Mouse (Mus musculus) midbrain, embryonic 10.5 days (tissue): ENCODE measurements around the gene Krt33b. TPM values are rescaled to one million over a fixed set of nuclear protein-coding genes. Genes with fewer than 3 reads are reported as not detected.

Experiments used
- DNase-seq: peaks from one replicate; pipeline ENCODE4 v3.0.0-alpha.2; 2017; ENCODE audit warnings: low spot score
- H3K27ac ChIP-seq: fragments of 300-500 bp; sonication (generic); replicated peaks from 2 replicates; pipeline ENCODE4 v1.5.1; 2016; ENCODE audit warnings: mild to moderate bottlenecking
- H3K27me3 ChIP-seq: fragments of 300-500 bp; sonication (generic); 2 replicates; pipeline ENCODE4 v1.6.1; 2016; ENCODE audit warnings: low read depth, mild to moderate bottlenecking; ENCODE audit not compliant: poor library complexity, severe bottlenecking
- H3K36me3 ChIP-seq: fragments of 300-500 bp; sonication (generic); 2 replicates; pipeline ENCODE4 v1.6.1; 2016; ENCODE audit warnings: mild to moderate bottlenecking, moderate library complexity
- H3K4me1 ChIP-seq: fragments of 300-500 bp; sonication (generic); 2 replicates; pipeline ENCODE4 v1.6.1; 2016
- H3K4me3 ChIP-seq: fragments of 300-500 bp; sonication (generic); 2 replicates; pipeline ENCODE4 v1.5.1; 2016; ENCODE audit warnings: mild to moderate bottlenecking, moderate library complexity
- H3K9me3 ChIP-seq: fragments of 300-500 bp; sonication (generic); replicated peaks from 2 replicates; pipeline ENCODE4 v1.6.1; 2016; ENCODE audit warnings: mild to moderate bottlenecking
- WGBS: fragments of 180-500 bp; shearing (Covaris S2); methylation state at CpG from one replicate; pipeline ENCODE4 v1.1.7; 2016; 5-methylcytosine and 5-hydroxymethylcytosine counted together
- polyA plus RNA-seq: library from polyadenylated mRNA; unstranded; fragments of >200 nt; fragmentation: Nextera tagmentation; extraction: Ambion mirVana; gene quantifications from 2 replicates; pipeline ENCODE4 v1.2.1, GENCODE M21; 2016

Gene Krt33b
- polyA plus RNA-seq, 1 experiment from 2014 or later: not detected

DNA sequence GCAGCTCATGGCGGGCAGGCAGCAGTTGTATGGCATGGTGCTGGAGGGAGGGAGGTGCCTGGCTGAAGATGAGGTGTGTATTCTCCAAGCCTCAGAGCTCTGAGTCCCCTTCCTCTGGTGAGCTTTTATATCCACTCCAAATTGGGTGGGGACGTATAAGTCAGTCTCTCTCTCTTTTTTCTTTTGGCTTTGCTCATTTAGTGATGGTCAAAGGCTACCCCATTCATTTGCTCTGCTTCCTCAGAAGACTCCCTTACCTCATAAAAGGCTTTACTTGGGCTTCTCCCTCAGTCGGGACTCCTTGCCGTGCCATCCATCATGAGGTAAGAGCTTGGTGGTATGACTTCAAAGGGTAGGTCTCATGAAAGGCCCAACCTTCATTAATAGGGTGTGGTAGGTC, 13.6 kb downstream of the Krt33b start, which contains the start of gene Krt33a:
Krt33a (minus strand) TSS at position 101 of the 400 bp plus-strand sequence.
- DNase-seq: no peak
- Histone ChIP-seq H3K4me1 (no peaks in the 10 kb centered on the region), H3K9me3 (no peaks in the 10 kb centered on the region), H3K27ac (no peak within 1 kb of the TSS), H3K36me3 (no peaks in the 10 kb centered on the region), H3K4me3 (no peak within 1 kb of the TSS), H3K27me3 (no peaks in the 10 kb centered on the region)
- 90% methylated on average over 4 of the region's 4 CpGs for WGBS

GRCm38 (mm10) chr11:100013691-100014171, 15.9 kb downstream of the Krt33b start:
- WGBS: 80% methylated on average over 4 of the region's 4 CpGs
- H3K4me3 ChIP-seq: no peak overlapping the region
- no peaks in the 10 kb centered on the region for H3K27me3 ChIP-seq
- no peak for DNase-seq
- no peaks in the 10 kb centered on the region for H3K36me3 ChIP-seq
- H3K9me3 ChIP-seq: no peaks in the 10 kb centered on the region
- H3K4me1 ChIP-seq: no peaks in the 10 kb centered on the region
- no peak overlapping the region for H3K27ac ChIP-seq

GRCm38 (mm10) chr11:100010682-100011081, 19.0 kb downstream of the Krt33b start:
- Histone ChIP-seq H3K4me3 (no peak overlapping the region), H3K4me1 (no peaks in the 10 kb centered on the region), H3K27ac (no peak overlapping the region), H3K36me3 (no peaks in the 10 kb centered on the region), H3K27me3 (no peaks in the 10 kb centered on the region), H3K9me3 (no peaks in the 10 kb centered on the region)
- 82% methylated on average over 5 of the region's 5 CpGs for WGBS
- DNase-seq: no peak

DNA sequence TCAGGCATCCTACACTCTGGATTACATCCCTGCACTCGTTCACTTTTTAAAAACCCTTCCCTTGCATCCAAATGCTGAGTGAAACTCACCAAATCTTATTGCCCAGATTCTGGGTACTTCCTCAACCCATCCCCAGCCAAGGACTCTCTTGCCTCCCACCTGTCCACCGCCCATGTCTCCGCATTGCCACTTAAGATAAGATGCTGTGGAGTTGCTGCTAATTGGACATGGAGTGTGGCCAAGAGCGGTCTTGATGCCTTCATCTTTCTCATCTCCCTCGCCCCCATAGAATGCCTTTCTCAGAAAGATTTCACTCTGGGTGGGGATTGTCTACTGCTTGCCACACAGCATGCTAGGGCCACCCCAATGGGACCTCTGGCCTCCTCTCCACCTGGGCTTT, 21.3 kb downstream of the Krt33b start:
- DNase-seq: no peak
- Histone ChIP-seq H3K4me1 (no peaks in the 10 kb centered on the region), H3K27me3 (no peaks in the 10 kb centered on the region), H3K27ac (no peak overlapping the region), H3K36me3 (no peaks in the 10 kb centered on the region), H3K4me3 (no peak overlapping the region), H3K9me3 (no peaks in the 10 kb centered on the region)
- WGBS: 91% methylated on average over 5 of the region's 5 CpGs

GRCm38 (mm10) chr11:100006624-100007023, 23.0 kb downstream of the Krt33b start:
- 57% methylated on average over 3 of the region's 3 CpGs for WGBS
- no peaks in the 10 kb centered on the region for H3K27me3 ChIP-seq
- DNase-seq: no peak
- no peaks in the 10 kb centered on the region for H3K4me1 ChIP-seq
- H3K9me3 ChIP-seq: no peaks in the 10 kb centered on the region
- no peak overlapping the region for H3K4me3 ChIP-seq
- H3K36me3 ChIP-seq: no peaks in the 10 kb centered on the region
- no peak overlapping the region for H3K27ac ChIP-seq

DNA sequence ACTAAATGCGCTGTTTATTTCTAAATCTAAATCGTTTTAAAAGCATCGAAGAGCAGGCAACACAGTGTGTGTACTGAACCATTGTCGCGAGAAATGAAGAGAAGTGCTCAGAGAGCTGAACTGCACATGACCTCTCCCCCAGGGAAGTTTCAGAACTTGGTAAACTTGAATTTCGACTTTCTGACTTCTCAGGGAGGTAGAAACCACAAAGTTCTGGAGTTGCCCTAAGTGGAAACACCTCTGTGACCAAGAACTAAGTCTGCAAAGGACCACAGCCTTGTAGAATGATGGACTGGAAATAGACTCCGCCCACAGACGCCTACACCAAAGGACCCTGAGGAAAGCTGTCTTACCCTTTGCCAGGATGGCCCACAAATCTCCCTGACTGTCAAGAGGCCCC, 23.8 kb downstream of the Krt33b start:
- H3K36me3 ChIP-seq: no peaks in the 10 kb centered on the region

DNA sequence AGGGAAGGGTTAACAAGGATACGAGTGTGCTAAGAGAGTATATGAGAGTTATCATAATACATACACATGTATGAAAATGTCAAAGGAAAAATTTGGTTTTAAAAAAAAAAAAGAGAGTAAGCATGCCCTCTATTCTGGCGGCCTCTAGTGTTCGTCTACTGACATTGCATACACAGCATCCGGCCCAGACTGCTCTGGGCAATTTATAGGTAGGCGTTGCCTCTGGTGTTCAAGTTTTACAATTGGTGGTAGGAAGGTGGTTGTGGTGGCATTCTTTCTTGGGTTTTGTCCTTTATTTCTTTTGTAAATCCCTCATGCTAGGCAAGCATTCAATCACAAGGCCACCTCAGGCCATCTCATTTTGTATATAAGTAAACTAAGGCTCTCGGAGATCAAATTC, 24.8 kb downstream of the Krt33b start:
- H3K4me1 ChIP-seq: no peaks in the 10 kb centered on the region
- no peaks in the 10 kb centered on the region for H3K27me3 ChIP-seq
- no peak overlapping the region for H3K4me3 ChIP-seq
- no peak overlapping the region for H3K27ac ChIP-seq
- peak; percentile 30 for DNase-seq
- H3K9me3 ChIP-seq: no peaks in the 10 kb centered on the region
- no peaks in the 10 kb centered on the region for H3K36me3 ChIP-seq
- WGBS: 33% methylated on average over 6 of the region's 6 CpGs

More for the DNA sequence above, 23.8 kb downstream of the Krt33b start:
- Histone ChIP-seq H3K27ac (no peak overlapping the region), H3K27me3 (no peaks in the 10 kb centered on the region), H3K4me3 (no peak overlapping the region), H3K4me1 (no peaks in the 10 kb centered on the region), H3K9me3 (no peaks in the 10 kb centered on the region)
- WGBS: 92% methylated on average over 8 of the region's 8 CpGs
- no peak for DNase-seq

GRCm38 (mm10) chr11:99999091-99999490, 30.6 kb downstream of the Krt33b start:
- no peak overlapping the region for H3K4me3 ChIP-seq
- H3K4me1 ChIP-seq: no peaks in the 10 kb centered on the region
- H3K36me3 ChIP-seq: no peaks in the 10 kb centered on the region
- H3K9me3 ChIP-seq: no peaks in the 10 kb centered on the region
- WGBS: 92% methylated on average over 7 of the region's 7 CpGs
- DNase-seq: no peak
- H3K27me3 ChIP-seq: peaks cover 9% of the 10 kb centered on the region
- H3K27ac ChIP-seq: no peak overlapping the region

- Histone ChIP-seq H3K36me3 (no peaks in the 10 kb centered on the region), H3K9me3 (no peaks in the 10 kb centered on the region), H3K4me1 (peaks cover 7% of the 10 kb centered on the region), H3K4me3 (no peak overlapping the region), H3K27ac (no peak overlapping the region), H3K27me3 (peaks cover 25% of the 10 kb centered on the region)
- WGBS: 74% methylated on average over 4 of the region's 4 CpGs
- DNase-seq: no peak
These were observed 35.3 kb downstream of the Krt33b start for GRCm38 (mm10) chr11:99994384-99994661.

DNA sequence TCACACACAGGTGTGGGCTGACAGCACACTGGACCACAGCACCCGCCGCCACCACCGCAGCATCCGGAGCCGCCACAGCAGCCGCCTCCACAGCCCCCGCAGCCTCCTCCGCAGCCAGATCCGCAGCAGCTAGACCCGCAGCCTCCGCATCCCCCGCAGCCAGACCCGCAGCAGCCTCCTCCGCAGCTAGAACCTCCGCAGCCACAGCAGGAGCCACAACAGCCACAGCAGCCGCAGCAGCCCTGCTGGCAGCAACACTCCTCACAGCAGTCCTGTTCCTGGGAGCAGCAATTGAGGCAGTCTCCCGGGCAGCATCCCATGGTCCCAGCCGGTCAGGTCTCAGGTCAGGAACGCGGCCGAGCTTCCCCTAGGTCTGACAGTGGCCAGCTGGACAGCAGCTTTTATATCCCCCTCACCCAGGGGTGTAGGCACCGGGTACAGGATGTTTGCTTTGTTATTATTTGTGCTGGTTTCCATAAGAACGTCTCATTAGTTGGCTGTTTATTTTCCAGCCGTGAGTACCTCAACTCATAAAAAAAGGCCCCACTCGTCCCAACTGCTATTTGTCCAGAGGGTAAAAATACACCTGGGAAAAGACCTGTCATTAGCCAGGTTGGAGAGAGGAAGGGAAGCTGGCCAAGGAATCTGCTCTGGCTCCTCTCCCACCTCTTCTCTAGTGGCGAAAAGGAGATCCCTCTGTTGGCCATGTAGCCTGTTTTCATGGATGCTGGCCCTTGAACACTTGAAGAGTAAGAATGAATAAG, 35.9 kb downstream of the Krt33b start, which contains the start of gene Krtap17-1:
Krtap17-1 (minus strand) TSS at position 375 of the 764 bp plus-strand sequence.
- H3K36me3 ChIP-seq: no peaks in the 10 kb centered on the region
- WGBS: 33% methylated on average over 26 of the region's 26 CpGs
- no peaks in the 10 kb centered on the region for H3K9me3 ChIP-seq
- peak within 1 kb of the TSS; percentile 40 for H3K4me3 ChIP-seq
- peaks cover 7% of the 10 kb centered on the region for H3K4me1 ChIP-seq
- H3K27ac ChIP-seq: peak within 1 kb of the TSS; percentile 63
- peaks cover 25% of the 10 kb centered on the region for H3K27me3 ChIP-seq
- DNase-seq: no peak

DNA sequence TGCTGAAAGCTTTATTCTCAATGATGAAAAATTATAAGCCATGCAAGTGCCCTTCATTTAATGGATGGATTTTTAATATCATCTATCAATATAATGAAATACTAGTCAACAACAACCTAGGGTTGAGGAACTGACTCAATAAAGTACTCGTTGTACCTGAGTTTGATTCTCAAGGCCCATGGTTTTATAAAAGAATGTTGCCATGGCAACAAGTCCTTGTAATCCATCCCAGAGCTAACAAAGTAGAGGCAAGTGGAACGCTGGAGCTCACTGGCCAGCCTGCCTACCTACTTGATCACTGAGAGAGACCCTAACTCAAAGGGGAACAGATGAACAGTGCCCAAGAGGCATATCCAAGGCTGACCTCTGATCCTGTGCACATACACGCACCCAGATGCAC, 39.1 kb downstream of the Krt33b start:
- Histone ChIP-seq H3K4me1 (peaks cover 7% of the 10 kb centered on the region), H3K27me3 (peaks cover 25% of the 10 kb centered on the region), H3K36me3 (no peaks in the 10 kb centered on the region), H3K4me3 (no peak overlapping the region), H3K27ac (no peak overlapping the region), H3K9me3 (no peaks in the 10 kb centered on the region)
- WGBS: 74% methylated on average over 3 of the region's 3 CpGs
- no peak for DNase-seq

DNA sequence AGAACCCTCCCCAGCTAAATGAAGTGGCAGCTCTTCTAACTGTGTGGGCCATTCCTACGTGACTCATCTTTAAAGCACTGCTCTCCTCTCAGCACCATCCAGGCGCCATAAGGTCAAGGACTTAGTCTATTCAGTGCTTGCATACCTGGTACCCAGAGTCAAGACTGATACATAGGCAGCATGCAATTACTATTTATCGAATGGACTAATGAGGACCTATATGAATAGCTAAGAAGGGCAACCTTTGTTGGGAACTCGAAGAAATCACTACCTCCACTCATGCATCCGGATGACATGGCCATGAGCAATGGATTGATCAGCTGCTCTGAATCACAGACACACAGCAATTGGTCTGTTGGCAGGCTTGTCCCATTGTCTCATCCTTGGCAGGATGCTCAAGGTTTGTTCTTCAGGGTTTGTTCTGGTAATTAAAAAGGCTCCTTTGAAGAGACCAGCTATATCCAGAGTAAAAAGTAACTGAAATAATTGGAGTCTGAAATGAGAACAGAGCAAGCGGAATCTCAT, 39.7 kb downstream of the Krt33b start:
- 89% methylated on average over 6 of the region's 6 CpGs for WGBS
- H3K27ac ChIP-seq: no peak overlapping the region
- peaks cover 7% of the 10 kb centered on the region for H3K4me1 ChIP-seq
- H3K27me3 ChIP-seq: peaks cover 25% of the 10 kb centered on the region
- H3K36me3 ChIP-seq: no peaks in the 10 kb centered on the region
- H3K4me3 ChIP-seq: no peak overlapping the region
- no peak for DNase-seq
- no peaks in the 10 kb centered on the region for H3K9me3 ChIP-seq

GRCm38 (mm10) chr11:99988530-99988929, 41.1 kb downstream of the Krt33b start:
- no peaks in the 10 kb centered on the region for H3K36me3 ChIP-seq
- no peak overlapping the region for H3K27ac ChIP-seq
- H3K4me1 ChIP-seq: peaks cover 4% of the 10 kb centered on the region
- peaks cover 10% of the 10 kb centered on the region for H3K27me3 ChIP-seq
- H3K9me3 ChIP-seq: no peaks in the 10 kb centered on the region
- no peak for DNase-seq
- WGBS: 97% methylated on average over 3 of the region's 3 CpGs
- no peak overlapping the region for H3K4me3 ChIP-seq
